In the genomic region with DNA sequence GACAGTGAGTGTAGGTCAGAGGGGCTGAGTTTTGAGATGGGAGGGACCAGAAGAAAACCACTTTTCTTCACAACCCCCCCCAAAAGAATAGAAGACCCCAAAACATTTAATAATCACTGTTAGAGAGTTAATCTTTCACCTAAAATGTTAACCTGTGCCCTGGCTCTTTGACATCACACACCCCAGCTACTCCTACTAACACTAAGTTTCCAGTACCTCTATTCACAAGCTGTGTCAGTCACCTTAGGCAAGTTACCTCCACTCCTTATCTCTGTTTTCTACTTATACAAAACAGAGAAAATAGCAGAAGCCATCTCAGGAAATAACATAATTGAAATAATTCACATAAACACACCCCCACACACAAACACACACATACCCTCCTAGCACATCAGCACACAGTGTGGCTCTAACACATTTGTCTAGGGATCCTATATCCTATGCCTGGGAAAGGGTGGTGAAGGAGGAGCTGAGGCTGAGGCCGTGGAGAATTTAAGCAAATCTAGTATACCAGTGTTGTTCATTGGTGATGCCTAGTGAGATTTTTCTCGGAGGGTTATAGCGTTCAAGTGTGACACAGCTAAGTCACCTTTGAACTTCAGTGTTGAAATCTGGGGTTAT, we compare ENCODE assay signal across 9 mouse cellular contexts.
DNase-seq lines count a peak whose midpoint lies in the region; ATAC-seq and TF ChIP-seq lines count a peak whose summit lies in the region.
"Had no signal": no experiment of that assay in that cellular context is flagged by ENCODE, and none has a peak within 500 bp of the region (broad histone marks: within the 10 kb centered on the region; RNA-seq: fewer than 3 reads in every experiment).

No protein-coding gene starts in this region.

- intact Hi-C loops in left cerebral cortex, postnatal 25 days (cut with DNase I), result loop anchor here (5.0 kb wide), 2 partner anchors 445 to 535 kb away; a partner anchor contains a TSS

- H3K4me3 ChIP-seq in kidney, postnatal 0 days (replicated peaks; ENCODE audit: low read depth, low read length), result peak overlapping the region; percentile 21; the same call in 1 of the 2 replicates
- peak overlapping the region; percentile 28 for H3K4me3 ChIP-seq in forebrain, embryonic 11.5 days (ENCODE audit: low read depth, low read length)
- no peak overlapping the region for H3K4me3 ChIP-seq in intestine, embryonic 16.5 days (ENCODE audit: low read length)
- no peak overlapping the region for H3K4me3 ChIP-seq in neural tube, embryonic 12.5 days

- no peak overlapping the region for H3K27ac ChIP-seq in kidney, postnatal 0 days
- no peak overlapping the region for H3K27ac ChIP-seq in forebrain, embryonic 11.5 days (ENCODE audit: low read depth, low read length)
- no peak overlapping the region for H3K27ac ChIP-seq in intestine, embryonic 16.5 days (ENCODE audit: low read length)
- H3K27ac ChIP-seq in neural tube, embryonic 12.5 days, result no peak overlapping the region
- H3K27ac ChIP-seq: macrophage had no signal

- H3K9ac ChIP-seq in kidney, postnatal 0 days (ENCODE audit: low read depth, low read length), result no peak overlapping the region
- H3K9ac ChIP-seq in forebrain, embryonic 11.5 days (ENCODE audit: low read length), result peak overlapping the region; percentile 43
- H3K9ac ChIP-seq in intestine, embryonic 16.5 days (ENCODE audit: low read depth, low read length), result no peak overlapping the region
- no peak overlapping the region for H3K9ac ChIP-seq in neural tube, embryonic 12.5 days

- peak overlapping the region; percentile 53 for H3K4me2 ChIP-seq in kidney, postnatal 0 days (ENCODE audit: low read length)
- H3K4me2 ChIP-seq in forebrain, embryonic 11.5 days (ENCODE audit: low read depth, low read length, severe bottlenecking), result peak overlapping the region; percentile 54
- H3K4me2 ChIP-seq in intestine, embryonic 16.5 days (ENCODE audit: low read depth, low read length), result peak overlapping the region; percentile 66
- peak overlapping the region; percentile 53 for H3K4me2 ChIP-seq in neural tube, embryonic 12.5 days (replicated peaks)

- 0 out of 2 replicates have a peak, but pooled peaks have one; percentile 25 for ATAC-seq in kidney, postnatal 0 days (replicated peaks; ENCODE audit: low FRiP score, low read depth)
- peak; percentile 63 for ATAC-seq in forebrain, embryonic 11.5 days (replicated peaks; ENCODE audit: low FRiP score)
- no peak for ATAC-seq in intestine, embryonic 16.5 days
- peak; percentile 33; the same call in 1 of the 2 replicates for ATAC-seq in neural tube, embryonic 12.5 days (ENCODE audit: low FRiP score, low read depth)

- no peaks in the 10 kb centered on the region for H3K27me3 ChIP-seq in kidney, postnatal 0 days (ENCODE audit: insufficient read depth, low read length)
- H3K27me3 ChIP-seq in forebrain, embryonic 11.5 days (ENCODE audit: control insufficient read depth, insufficient read depth, low read length), result no peaks in the 10 kb centered on the region
- no peaks in the 10 kb centered on the region for H3K27me3 ChIP-seq in intestine, embryonic 16.5 days (replicated peaks; ENCODE audit: control insufficient read depth, insufficient read depth, low read length)
- no peaks in the 10 kb centered on the region for H3K27me3 ChIP-seq in neural tube, embryonic 12.5 days (replicated peaks)

- no peaks in the 10 kb centered on the region for H3K36me3 ChIP-seq in kidney, postnatal 0 days (ENCODE audit: insufficient read depth, low read length)
- no peaks in the 10 kb centered on the region for H3K36me3 ChIP-seq in forebrain, embryonic 11.5 days (ENCODE audit: control insufficient read depth, insufficient read depth, low read length)
- no peaks in the 10 kb centered on the region for H3K36me3 ChIP-seq in intestine, embryonic 16.5 days (ENCODE audit: control insufficient read depth, insufficient read depth, low read length)
- H3K36me3 ChIP-seq in neural tube, embryonic 12.5 days, result no peaks in the 10 kb centered on the region

- H3K9me3 ChIP-seq in kidney, postnatal 0 days (replicated peaks; ENCODE audit: low read length), result no peaks in the 10 kb centered on the region
- no peaks in the 10 kb centered on the region for H3K9me3 ChIP-seq in forebrain, embryonic 11.5 days (ENCODE audit: control insufficient read depth, low read length)
- H3K9me3 ChIP-seq in intestine, embryonic 16.5 days (ENCODE audit: control insufficient read depth, low read length), result no peaks in the 10 kb centered on the region
- H3K9me3 ChIP-seq in neural tube, embryonic 12.5 days, result no peaks in the 10 kb centered on the region

- DNase-seq in kidney, postnatal 0 days (ENCODE audit: low spot score), result no peak
- DNase-seq in kidney, postnatal 25 days, result no peak
- no peak for DNase-seq in forebrain, embryonic 11.5 days (ENCODE audit: low spot score)
- DNase-seq in left cerebral cortex, postnatal 25 days (ENCODE audit: low spot score in 2 of 2), result no peak
- no peak for DNase-seq in layer of hippocampus, postnatal 25 days (ENCODE audit: extremely low spot score in 1 of 2, low spot score in 1 of 2)
- no peak for DNase-seq in frontal cortex, adult 2 months (ENCODE audit: extremely low spot score in 1 of 2, low spot score in 1 of 2)

- H3K4me1 ChIP-seq in kidney, postnatal 0 days (replicated peaks; ENCODE audit: insufficient read depth, low read length), result 0 out of 2 replicates have a peak, but pooled peaks cover 2% of the 10 kb centered on the region
- H3K4me1 ChIP-seq in forebrain, embryonic 11.5 days (replicated peaks; ENCODE audit: control insufficient read depth, insufficient read depth, low read length), result no peaks in the 10 kb centered on the region; the same call in 1 of the 2 replicates
- no peaks in the 10 kb centered on the region for H3K4me1 ChIP-seq in intestine, embryonic 16.5 days (ENCODE audit: control insufficient read depth, insufficient read depth, low read length)
- H3K4me1 ChIP-seq in neural tube, embryonic 12.5 days, result no peaks in the 10 kb centered on the region

- WGBS in kidney, postnatal 0 days, result 65% methylated on average over 3 of the region's 3 CpGs
- 92% methylated on average over 3 of the region's 3 CpGs for WGBS in forebrain, embryonic 11.5 days
- WGBS in intestine, embryonic 16.5 days, result 80% methylated on average over 3 of the region's 3 CpGs
- WGBS in neural tube, embryonic 12.5 days, result 84% methylated on average over 3 of the region's 3 CpGs

- TF ChIP-seq CTCF in kidney, postnatal 0 days (IDR thresholded peaks at IDR 0.05; ENCODE audit: low read depth), result no peak

Comparison
In these comparisons a context has a peak if more than half of its experiments do, and no peak if none do; other contexts are left out.
1. H3K4me3 ChIP-seq: peak in kidney, postnatal 0 days (single experiment) and forebrain, embryonic 11.5 days (single experiment); none in intestine, embryonic 16.5 days (single experiment) and neural tube, embryonic 12.5 days (single experiment).
2. Peak in every context shown above with its lines, with median percentiles within 50 percentile points of each other: H3K4me2 ChIP-seq.